Mouse (Mus musculus): ENCODE measurements at regions not wholly inside any gene's neighbourhood (a gene's known extent, or its start where the extent isn't known, plus 50 kb on each side); places are given as distances from the start of the nearest gene placed in this dataset.

DNA sequence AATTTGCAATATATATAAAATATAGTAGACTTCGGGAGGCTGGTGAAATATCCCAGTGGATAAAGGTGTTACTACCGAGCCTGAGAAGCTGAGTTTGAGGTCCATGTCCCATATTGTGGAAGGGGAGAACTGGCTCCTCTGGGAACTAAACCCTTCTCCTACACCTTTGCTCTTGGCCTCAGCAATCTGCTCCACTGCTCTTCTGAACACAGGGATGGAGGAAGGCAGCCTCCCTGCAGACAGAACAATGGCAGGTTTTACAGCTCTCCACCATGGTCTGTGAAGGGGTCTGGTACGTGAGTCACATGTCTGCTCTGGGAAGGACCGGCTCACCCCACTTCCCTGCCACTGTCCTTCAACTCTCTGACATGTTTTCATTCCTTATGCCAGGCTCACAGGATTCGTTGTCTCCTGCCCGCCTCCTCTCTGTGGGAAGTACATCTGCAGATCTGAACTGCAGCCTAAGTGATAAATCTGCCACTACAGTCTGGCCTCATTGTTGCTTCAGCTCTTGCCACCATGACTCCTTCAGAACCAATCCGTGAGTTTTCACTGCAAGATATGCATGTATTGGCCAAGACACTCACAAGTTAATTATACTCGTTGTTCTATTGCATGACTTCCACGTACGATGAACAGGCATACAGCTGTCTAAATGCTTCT, 220.0 kb upstream of the Gm9767 start:
- DNase-seq, result no peak

DNA sequence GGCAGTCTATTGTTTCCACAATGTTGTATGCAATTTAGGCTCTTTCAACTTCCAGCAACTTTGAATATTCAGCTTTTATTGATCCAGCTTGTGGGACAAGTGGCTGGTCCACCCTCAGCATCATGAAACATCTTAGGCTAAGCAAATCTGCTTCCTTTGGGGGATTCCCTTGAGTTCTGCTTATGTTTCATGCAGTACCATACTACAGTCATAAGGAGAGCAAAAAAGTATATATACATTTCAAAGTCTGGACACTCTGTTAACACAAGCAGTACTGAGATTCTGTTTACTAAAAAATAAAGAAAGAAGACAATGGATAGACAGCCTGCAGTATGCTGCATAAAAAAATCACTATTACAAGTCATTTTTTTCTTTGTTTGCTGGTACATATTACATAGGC, 233.7 kb upstream of the Gm9767 start:
- no peak for DNase-seq

DNA sequence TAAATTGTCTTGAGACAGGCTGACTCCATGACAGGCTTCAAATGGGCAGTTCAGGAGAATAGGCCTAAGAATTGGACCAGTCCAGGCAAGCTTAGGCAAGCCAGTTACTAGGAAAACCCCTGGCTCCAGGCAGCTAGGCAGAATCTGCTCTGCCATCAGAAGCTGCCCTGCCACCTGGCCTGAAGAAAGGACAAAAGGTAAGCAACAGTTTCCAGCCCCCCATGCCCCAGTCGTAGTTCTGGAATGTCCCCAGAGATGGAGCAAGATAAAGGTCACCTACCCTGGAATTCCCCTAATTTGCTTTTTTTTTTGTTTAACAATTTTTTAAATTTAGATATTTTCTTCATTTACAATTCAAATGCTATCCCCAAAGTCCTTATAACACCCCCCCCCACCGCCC, 248.8 kb upstream of the Gm9767 start:
- no peak for DNase-seq

DNA sequence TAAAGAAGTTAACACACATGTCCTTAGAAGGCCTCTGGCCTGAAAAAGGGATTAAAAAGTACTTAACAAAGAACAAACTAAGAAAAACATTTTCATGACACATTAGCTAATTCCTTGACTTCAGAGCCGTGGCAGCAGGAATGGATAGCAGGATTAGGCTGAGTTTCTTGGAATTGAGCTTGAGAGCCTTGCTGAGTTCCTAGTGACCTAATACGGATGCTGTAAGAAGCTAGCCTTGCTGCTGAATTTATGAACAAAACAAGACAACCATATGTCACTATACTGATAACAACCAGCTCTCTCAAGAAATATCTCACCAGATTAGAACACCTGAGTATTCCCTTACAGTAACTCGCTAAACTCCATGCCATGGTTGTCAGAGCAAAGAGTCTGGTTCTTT, 268.2 kb upstream of the Smlr1 start:
- no peak for DNase-seq

DNA sequence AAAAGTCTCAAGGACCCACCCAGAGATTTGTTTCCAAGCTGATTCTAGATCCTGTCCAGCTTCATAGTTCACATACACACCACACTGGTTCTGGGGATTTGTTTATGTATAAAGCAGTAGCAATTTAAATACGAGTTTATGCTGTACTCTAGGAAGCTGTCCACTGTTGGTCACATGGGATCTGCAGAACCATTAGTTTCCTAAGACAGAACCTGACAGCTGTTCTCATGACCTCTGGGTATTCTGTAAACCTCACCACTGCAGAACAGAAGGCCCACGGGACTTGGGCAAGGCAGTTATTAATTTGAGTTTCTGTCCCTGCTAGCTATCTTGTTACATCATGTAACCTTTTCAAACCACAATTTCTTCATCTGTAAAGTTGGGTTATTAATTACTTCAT, 265.4 kb upstream of the Smlr1 start:
- no peak for DNase-seq

DNA sequence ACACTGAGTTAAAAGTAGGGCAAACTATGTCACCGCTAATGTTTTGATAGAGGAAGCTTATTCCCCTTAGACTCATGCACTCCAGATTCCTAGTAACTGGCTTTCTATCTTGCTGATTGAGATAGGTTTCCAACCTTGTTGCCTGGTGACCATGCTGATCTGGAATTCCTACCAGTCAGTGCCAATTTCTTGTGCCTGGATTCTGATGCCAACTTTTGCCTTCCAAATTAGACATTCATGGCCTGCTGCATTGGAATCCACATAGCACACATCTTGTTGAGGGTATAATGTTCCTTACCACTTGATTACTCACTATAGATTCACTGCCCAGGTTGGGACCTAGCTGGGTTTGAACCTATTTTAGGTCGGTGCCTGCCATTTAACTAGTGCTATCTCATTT, 262.8 kb upstream of the Smlr1 start:
- DNase-seq, result no peak

DNA sequence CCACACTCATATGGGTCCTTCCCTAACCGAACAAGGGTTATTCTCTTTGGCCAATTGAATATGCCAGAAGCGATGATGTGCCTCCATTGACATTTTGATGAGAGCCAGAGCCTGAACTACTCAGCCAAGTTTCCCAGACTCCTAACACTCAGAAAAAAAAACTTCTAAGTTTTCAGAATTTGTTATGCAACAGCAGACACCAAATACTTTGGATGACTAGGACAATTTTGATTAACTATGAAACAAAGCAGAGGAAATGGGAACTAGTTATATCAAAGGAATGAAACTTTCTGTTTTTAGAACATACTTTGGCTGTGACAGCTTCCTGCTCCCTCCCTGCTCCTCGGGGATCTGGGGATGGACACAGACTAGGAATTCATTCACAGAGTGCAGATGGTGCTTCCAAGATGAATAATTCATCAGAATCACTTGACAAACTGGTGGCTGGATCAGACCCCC, 254.3 kb upstream of the Smlr1 start:
- no peak for DNase-seq

DNA sequence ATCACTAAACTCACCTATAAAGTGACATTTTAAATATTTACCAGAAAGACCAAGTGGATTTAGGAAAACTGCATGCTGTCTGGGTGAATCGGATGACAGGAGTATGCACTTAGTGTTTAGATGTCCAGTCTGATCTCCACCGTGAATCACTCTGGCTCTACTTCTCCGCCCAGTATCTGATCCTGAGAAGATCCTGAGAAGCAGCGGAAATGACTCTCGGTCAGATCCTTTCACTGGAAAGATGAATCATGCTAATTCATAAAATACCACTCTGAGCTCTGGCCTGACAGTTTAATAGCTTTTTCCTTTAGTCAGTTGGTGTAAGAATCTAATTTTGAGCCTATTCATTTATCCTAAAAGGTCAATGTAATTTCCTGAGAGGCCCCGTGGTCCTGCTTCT, 252.6 kb upstream of the Smlr1 start:
- peak; percentile 11 for DNase-seq

DNA sequence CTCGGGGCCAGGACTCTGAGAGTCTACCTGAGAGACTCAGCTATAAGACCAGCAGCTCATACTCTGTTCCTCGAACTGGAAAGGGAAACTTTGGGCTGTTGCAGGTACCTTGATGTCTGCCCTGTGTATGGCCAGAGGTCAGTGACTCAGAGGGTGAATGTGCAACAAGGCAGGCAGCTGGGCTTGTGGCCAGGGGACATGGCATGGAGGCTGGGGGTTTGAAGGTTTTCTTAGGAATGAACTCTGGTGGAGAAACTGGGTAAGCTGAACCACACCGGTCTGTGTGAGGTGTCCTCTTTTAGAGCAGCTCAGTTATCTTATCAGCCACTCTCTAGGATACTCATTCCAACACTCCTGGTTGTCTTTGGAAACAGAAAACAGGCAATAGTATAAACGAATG, 251.9 kb upstream of the Smlr1 start:
- peak; percentile 26 for DNase-seq

DNA sequence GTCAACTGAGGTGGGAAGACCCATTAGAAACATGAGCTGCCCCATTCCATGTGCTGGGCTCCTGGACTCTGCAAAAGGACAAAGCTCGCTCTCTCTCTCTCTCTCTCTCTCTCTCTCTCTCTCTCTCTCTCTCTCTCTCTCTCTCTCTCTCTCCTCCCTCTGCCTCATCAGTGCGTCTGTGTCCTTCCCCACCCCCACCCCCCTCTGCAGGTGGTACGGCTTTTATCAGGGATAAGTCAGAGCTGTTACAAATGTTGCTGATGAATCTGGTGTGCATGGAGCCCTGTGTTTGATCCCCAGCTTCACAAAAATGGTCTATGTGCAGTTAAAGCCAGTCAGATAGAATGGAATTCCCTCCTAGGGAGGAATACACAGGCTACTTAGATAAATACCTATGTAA, 247.8 kb upstream of the Smlr1 start:
- no peak for DNase-seq

DNA sequence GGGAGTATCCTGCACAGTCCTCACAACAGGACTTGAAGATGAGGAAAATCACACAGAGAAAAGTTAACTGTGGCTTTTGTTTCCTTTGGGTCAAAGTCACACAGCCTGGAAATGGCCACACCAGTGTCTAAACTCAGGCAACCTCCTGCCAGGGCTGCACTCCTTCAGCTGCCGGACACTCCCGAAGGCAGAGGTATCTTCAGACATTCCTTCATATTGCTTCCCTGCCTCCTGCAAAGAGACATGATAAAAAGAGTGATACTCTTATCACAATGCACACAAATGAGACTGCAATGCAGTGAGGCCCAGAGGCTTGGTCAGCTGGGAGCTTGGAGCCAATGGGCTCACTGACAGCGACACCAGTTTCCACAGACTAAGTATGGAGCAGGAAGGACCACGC, 243.4 kb upstream of the Smlr1 start:
- DNase-seq, result no peak

DNA sequence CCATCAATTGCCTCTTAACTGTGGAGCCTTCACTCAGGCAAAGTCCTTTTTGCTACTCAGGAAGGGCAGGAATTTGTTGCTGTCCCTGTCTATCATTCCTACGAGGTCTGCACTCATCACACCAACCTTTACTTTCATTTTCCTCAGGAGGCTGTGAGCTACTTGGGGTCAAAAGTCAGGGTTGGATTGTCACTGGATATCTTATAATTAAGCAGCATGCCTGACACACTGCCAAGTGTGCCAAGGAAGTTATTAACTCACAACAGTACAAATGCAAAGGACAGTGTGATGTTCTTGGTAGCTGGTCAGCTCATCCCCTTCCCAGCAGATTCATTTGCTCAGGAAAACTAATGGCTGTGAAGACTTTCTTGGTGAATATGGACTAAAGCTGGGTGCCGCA, 241.7 kb upstream of the Smlr1 start:
- no peak for DNase-seq

DNA sequence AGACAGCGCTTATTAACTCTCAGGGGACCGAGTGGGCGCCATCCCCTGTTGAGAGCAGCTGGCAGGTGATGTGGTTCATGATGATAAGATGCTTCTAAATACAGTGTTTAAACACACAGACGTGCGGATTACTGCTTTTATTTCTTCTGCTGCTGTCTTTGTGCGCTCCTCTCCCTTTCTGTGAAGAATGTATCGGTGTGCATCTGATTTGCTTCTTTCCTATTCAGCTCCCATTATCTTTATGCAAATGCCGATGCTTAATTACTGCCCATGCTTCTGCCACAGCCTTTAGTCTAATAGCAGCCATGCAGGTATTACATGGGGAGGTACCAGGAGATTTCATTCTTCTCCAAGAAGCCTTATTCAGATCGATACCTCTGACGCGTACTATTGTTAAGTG, 240.6 kb upstream of the Smlr1 start:
- DNase-seq, result no peak

DNA sequence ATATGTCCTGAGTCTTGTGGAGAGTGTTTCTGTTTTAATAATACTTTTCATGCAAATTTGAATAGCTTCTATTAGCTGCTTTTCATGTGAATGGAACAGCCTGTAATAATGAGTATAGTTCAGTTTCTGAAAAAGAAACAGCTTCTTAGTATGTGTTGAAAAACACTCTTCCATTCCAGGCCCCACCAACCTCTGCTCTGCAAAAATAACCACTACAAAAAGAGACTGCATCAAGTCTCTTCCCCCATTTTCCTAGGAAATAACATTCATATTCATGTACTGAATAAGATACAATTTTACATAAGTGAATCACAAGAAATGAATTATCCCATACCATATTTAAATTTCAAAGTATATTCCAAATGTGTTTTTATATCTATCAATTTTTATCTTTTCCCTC, 234.0 kb upstream of the Smlr1 start:
- DNase-seq, result no peak

DNA sequence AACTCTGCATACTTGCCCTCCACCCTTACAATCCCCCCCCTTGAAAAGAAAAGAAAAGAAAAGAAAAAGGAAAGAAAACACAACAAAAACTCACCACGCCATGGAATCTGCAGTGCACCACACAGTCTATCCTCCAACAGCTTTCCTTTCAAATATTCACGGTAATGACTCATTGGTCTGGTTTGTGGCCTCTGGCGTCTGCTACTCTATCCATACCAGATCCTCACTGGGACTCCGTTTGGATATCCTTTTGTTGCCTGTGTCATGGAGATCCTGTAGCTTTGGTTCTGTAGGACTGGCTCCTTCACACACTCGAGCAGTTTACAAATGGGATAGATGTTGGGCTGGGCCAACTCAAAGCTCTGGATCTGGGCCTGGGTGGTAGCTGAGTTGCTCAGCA, 232.4 kb upstream of the Smlr1 start:
- DNase-seq, result no peak

DNA sequence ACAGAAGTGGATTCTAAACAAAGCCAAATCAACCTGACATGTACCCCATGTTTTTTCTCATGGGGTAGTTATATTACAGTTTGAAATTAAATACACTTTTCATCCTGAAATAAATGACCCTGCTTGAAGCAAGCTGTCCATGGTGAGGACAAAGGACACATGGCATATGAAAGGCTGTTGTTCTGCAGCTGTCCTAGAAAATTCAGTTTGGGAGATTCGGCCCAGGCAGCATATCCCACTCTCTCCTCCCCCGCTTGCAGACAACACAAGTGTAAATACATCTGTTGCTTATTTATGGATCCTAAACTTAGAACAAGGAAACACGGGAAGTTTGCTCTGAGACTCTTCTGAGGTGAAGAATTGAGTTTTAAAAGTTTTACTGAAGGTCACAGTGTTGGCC, 218.2 kb upstream of the Smlr1 start:
- no peak for DNase-seq

DNA sequence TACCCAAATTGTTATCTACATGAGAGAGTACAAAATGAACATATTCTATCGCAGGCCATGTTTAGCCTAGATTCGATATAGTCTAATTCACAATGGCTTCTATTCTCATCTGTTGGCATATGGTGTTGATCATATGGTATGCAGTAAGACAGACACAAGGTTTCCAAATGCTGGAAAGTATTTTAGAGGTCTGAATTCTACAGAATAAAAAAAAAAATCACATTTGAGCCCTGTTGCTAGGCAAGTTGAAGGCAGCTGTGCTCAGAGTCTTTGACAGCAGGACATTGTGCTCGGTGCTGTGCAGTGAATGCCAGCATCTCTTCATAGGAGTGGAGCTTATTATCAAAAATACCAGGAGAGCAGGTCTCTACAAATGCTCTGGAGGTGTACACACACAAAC, 206.6 kb upstream of the Smlr1 start:
- no peak for DNase-seq

DNA sequence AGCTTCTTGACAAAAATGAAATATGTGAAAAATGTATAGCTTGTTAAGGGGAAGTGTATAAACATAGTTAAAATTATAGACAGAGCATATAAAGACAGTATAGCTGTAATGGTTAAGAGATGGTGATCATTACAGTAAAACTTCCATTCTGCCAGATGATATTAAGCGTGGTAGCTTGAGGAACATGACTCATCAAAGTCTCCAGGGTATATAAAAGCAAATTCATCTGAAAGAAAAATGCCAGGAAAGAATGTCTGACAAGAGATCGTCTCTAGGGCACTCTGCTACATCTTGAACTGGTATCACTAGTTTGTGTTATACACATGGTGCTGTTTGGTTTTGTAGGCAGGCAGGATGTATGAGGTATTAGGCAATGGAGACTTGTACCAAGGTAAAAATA, 204.9 kb upstream of the Smlr1 start:
- DNase-seq, result no peak

DNA sequence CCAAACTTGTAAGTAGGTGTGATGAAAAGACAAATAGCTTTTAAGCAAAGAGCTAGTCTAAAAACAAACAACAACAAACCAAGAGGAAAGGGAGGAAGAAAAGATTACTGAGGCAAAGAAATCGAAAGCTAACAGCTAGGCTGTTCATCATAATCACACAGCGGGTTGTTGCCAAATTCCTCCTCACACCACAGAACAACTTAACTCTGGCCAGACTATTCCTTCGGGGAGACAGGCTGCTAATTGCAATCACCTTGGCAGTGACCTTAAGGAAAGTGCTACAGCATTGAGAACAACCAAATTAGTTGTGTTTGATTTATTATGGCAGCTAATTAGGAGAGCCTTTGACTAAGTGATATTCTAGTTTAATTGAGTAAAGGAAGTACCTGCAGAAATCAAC, 194.4 kb upstream of the Smlr1 start:
- DNase-seq, result no peak

DNA sequence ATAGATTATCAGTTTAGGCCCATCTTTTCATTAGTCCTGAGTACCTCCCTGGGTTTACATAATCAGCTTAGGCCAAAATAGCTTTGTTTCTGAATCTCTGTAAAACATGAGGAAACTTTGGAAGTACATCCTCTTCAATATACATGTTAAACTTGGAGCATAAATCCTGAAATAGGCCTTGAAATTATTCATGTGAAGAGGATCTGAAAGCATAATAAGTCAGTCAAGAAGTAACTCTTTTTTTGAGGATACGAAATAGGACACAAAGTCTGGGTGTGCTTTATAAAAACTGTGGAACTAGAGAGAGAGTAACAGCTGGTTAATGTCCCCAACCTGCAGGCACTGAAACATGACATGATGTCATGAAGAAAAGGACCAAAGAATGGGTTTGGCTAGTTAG, 187.9 kb upstream of the Smlr1 start:
- DNase-seq, result no peak

DNA sequence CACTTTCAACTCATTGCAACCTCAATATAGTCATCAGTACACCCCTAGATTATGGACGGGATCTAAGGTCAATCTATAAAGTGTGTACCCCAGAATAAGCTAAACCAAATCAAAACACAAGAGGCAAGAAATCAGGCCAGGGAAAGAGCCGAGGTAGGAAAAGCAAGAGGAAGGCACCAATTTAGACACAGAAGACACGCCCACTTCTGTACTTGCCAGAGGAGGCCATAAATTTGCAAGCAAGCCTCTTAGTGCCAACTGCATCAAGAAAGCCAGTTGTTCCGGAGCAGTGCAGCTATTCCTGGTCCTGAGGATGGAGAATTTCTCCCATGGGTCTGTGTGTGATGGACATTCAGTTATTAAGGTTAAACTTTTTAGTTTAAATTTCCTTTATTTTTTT, 179.7 kb upstream of the Smlr1 start:
- peak; percentile 9 for DNase-seq

DNA sequence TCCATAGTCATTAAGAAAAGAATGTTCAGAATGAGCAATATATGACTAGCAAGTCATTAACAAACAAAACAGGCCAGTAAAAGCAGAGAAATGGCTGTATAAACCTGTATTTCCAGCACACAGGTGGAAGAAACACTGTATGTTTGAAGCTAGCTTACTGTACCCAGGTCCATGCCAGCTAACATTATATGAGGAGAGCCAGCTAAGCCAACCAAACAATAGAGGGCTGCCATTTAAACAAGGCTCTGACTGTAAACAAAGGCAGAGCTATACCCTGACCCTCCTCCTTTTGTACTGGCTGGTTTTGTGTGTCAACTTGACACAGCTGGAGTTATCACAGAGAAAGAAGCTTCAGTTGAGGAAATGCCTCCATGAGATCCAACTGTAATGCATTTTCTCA, 178.6 kb upstream of the Smlr1 start:
- DNase-seq, result no peak

DNA sequence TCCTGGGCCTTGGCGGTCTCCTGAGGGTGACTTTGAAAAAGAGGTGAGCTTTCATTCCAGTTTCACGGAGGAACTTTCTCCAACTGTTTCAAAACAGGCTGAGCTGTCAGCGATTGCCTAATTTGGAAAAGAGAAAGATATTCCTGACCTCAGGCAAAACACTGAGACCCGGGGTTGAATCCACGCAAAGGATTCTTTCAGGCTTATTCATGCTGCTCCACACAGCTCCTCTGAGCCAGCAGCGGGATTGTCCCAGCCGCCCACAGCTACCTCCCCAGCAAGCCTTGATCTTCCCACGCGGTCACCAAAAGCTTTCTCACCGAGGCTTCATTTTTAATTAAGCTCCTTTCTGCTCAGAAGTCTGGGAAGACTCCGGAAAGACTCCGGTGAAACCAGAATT, 178.0 kb upstream of the Smlr1 start:
- DNase-seq, result no peak

DNA sequence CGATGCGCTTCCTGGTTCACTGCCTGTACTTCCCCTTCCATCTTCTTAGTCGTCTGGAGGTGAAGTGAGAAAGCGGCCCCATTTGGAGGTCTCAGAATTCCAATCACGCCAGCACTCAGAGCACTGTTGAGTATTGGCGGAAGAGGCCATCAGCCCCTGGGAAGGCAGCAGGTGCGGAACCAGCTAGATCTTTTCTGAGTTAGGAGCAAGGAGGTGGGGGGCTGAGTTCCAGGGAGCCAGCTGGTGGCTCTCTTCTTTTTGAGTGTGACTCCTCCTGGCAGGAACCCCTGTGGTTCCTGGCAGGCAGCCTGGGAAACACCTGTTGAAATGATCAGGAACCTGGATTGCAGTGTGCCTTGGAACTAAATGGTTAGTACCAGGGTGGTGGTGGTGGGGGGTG, 171.9 kb upstream of the Smlr1 start:
- DNase-seq, result no peak

DNA sequence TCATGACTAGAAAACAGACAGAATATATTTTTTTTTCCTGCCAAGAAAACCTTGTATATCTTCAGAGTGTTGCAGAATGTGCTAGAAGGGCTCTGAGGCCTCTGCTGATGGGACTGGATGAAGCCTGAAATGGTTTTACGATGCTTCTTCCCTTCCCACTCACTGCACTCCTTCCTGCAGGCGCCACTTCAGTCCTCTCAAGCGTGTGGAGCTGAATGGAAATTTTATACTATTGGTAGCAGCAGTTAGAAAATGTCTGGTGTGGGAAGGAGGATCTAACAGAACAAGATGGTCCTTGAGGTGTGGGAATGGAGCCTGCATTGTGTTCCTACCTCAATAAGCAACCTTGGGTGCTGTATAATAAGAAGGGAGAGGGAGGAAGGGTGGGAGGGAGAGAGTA, 166.1 kb upstream of the Smlr1 start:
- DNase-seq, result no peak

Measured in adrenal gland, postnatal 10 days (tissue).